ENCODE assay signal across 3 mouse cellular contexts in the genomic region with DNA sequence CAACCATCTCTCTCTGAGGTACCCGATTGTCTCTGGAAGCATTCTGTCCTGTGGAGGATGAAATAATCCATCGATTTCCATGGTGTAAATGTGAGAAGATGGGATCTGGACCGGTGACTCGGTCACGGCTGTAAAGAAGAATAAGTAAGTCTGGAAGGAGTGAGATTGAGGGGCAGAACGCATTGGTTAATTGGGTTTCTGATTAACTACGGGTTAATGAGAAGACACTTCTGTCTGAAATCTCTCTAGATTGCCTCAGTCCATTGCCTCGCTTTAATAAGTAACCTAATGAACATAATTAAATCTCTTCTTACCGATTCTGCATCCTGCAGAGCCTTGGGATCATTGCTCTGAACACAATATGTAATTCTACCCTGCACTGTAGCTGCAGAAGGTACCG. TPM values are rescaled to one million over a fixed set of nuclear protein-coding genes. Genes with fewer than 3 reads are reported as not detected.
"Had no signal": no experiment of that assay in that cellular context is flagged by ENCODE, and none has a peak within 500 bp of the region (broad histone marks: within the 10 kb centered on the region; RNA-seq: fewer than 3 reads in every experiment).

No protein-coding gene starts in this region.

RNA-seq across cellular contexts. Expression of a gene that starts 34.2 kb away (rescaled TPM):
- polyA plus RNA-seq: embryonic facial prominence, embryonic 11.5 days; erythroblast, embryonic 14.5 days; forebrain, embryonic 11.5 days had no signal
